Mouse (Mus musculus) kidney, embryonic 14.5 days (tissue): Measurements from ENCODE around the gene Mpv17l2. TPM values are rescaled to one million over a fixed set of nuclear protein-coding genes. Genes with fewer than 3 reads are reported as not detected.

Experiments
- ATAC-seq: fragments of 200-750 bp; cut with Nextera tagmentation; 2 replicates; pipeline ENCODE4 v1.8.0; 2017; ENCODE audit warnings: moderate number of reproducible peaks, mild to moderate bottlenecking, moderate TSS enrichment, moderate library complexity; ENCODE audit not compliant: low FRiP score, low TSS enrichment
- H3K27ac ChIP-seq: fragments of 300-500 bp; sonication (generic); 2 replicates; pipeline ENCODE4 v1.5.1; 2014; ENCODE audit warnings: low read depth, mild to moderate bottlenecking, low read length, moderate library complexity, mixed read lengths
- H3K27me3 ChIP-seq: fragments of 300-500 bp; sonication (generic); 2 replicates; pipeline ENCODE4 v1.6.1; 2014; ENCODE audit warnings: mild to moderate bottlenecking, low read length; ENCODE audit not compliant: control insufficient read depth, insufficient read depth
- H3K36me3 ChIP-seq: fragments of 300-500 bp; sonication (generic); 2 replicates; pipeline ENCODE4 v1.6.1; 2014; ENCODE audit warnings: low read length, mixed read lengths; ENCODE audit not compliant: control insufficient read depth, insufficient read depth
- H3K4me1 ChIP-seq: fragments of 300-500 bp; sonication (generic); 2 replicates; pipeline ENCODE4 v1.6.1; 2014; ENCODE audit warnings: low read length, mixed read lengths; ENCODE audit not compliant: control insufficient read depth, insufficient read depth
- H3K4me2 ChIP-seq: fragments of 300-500 bp; sonication (generic); replicated peaks from 2 replicates; pipeline ENCODE4 v1.6.1; 2014; ENCODE audit warnings: low read depth, mild to moderate bottlenecking, low read length
- H3K4me3 ChIP-seq: fragments of 300-500 bp; sonication (generic); 2 replicates; pipeline ENCODE4 v1.5.1; 2014; ENCODE audit warnings: mild to moderate bottlenecking, low read length
- H3K9ac ChIP-seq: fragments of 300-500 bp; sonication (generic); 2 replicates; pipeline ENCODE4 v1.6.1; 2014; ENCODE audit warnings: low read depth, mild to moderate bottlenecking, low read length, moderate library complexity
- H3K9me3 ChIP-seq: fragments of 300-500 bp; sonication (generic); 2 replicates; pipeline ENCODE4 v1.6.1; 2016; ENCODE audit warnings: low read length; ENCODE audit not compliant: control insufficient read depth
- WGBS: fragments of 180-500 bp; shearing (Covaris S2); extraction: QIAGEN DNeasy Blood & Tissue Kit; methylation state at CpG from one replicate; pipeline ENCODE4 v1.1.7; 2014; 5-methylcytosine and 5-hydroxymethylcytosine counted together
- polyA plus RNA-seq: library from polyadenylated mRNA; unstranded; fragments of >200 nt; fragmentation: Nextera tagmentation; extraction: Ambion mirVana; gene quantifications from 2 replicates; pipeline ENCODE4 v1.2.1, GENCODE M21; 2014

Gene Mpv17l2
- polyA plus RNA-seq: 47.9 and 52.7 TPM in 2 replicates

DNA sequence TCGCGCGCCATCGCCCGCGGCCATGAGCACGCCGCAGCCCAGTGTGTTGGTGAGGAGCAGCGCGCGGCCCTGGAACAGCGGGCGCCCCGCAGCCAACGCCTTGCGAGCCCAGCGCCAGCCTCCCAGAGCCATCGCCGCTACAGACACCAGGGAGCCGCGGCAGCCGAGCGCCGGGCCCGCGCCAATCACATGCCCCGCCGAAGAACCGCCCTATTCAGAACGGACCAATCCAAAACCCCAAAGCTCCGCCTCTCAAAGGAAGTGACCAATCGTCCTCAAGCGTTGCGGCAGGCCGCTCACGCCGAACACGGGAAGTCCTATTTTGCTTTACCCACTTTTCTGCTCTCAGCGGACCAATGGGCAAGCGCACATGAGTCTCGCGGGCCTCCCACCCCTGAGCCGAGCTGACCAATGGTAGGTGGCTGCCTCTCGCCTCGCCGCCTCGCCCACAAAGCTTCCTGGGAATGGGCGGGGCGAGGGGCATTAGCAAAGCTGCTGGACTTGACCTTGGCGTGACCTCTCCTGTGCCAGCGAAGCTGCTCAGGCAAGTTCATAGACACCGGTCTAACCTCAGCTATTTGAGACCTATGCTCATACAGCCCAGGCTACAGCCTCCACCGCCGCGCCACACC lies at the start of gene Mpv17l2:
TSS of gene Mpv17l2 (minus strand) at position 172 of the 632 bp plus-strand sequence.
- H3K4me1 ChIP-seq: peaks cover 22% of the 10 kb centered on the region
- H3K9me3 ChIP-seq: no peaks in the 10 kb centered on the region
- H3K9ac ChIP-seq: peak within 1 kb of the TSS; percentile 83
- peak within 1 kb of the TSS; percentile 65; the same call in 1 of the 2 replicates for H3K27ac ChIP-seq
- WGBS: under 1% methylated on average over 55 of the region's 55 CpGs
- H3K36me3 ChIP-seq: peaks cover 24% of the 10 kb centered on the region; the same call in 1 of the 2 replicates
- peak within 1 kb of the TSS; percentile 75 for H3K4me3 ChIP-seq
- no peaks in the 10 kb centered on the region for H3K27me3 ChIP-seq
- peak within 1 kb of the TSS; percentile 99 for H3K4me2 ChIP-seq
- ATAC-seq: peak; percentile 95

DNA sequence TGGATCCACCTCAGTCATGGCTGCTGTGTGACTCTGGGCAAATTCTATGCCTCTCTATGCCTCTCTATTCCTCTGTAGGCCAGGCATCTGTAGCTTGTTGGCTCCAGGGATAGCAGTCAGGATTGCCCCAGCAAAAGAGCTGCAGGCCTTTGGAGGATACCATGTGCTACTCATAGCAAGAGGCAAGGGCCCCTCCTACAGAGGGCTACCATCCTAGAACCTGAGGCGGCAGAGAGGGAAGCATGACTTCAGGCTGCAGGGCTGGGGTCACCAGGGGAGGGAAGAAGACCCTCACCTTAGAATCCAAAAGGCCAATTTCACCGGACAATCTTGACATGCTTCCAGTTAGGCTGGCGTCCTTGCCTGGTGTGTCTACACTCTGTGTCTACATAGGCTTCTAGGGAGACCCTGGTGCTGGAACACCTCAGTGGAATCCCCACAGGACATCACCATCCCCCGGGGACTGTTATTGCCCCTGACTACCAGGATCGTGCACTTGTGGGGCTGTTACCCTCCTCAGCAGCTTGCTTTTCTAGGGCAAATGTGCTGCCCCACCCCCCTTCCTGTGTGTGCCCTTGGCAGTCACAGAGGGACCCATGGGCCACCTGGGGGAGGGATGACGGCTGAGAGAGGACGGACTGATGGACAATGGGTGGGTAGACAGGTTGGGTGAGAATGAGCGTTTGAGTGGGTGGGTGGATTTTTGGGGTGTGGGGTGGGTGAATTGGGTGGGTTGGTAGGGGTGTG lies 48.4 kb upstream of the Mpv17l2 start:
- Histone ChIP-seq H3K4me1 (peaks cover 9% of the 10 kb centered on the region), H3K9me3 (no peaks in the 10 kb centered on the region), H3K4me3 (no peak overlapping the region), H3K27ac (no peak overlapping the region), H3K4me2 (no peak overlapping the region), H3K27me3 (peaks cover 13% of the 10 kb centered on the region), H3K36me3 (no peaks in the 10 kb centered on the region), H3K9ac (no peak overlapping the region)
- ATAC-seq: no peak
- 72% methylated on average over 8 of the region's 8 CpGs for WGBS

DNA sequence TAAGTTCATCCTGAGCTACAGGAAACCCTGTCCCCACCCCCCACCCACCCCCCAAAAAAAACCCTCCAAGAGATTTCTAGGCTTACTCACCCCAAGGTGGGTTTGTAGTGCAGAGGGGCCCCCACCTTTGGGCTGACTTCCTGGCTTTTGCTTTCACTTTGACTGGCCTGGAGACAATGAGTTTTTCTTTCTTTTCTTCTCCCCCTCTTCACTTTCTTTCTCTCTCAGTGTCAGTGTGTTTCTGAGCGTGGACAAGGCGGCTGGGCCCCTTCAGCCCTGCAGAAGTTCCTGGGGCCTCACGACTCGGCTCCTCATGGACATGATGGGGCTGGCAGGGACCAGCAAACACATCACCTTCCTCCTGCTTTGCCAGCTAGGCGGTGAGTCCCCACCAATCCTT lies 47.5 kb upstream of the Mpv17l2 start, which contains the start of gene Il12rb1:
TSS of gene Il12rb1 (plus strand) at position 211 of the 400 bp plus-strand sequence.
- 75% methylated on average over 5 of the region's 5 CpGs for WGBS
- ATAC-seq: no peak
- H3K27me3 ChIP-seq: peaks cover 22% of the 10 kb centered on the region
- no peak within 1 kb of the TSS for H3K4me2 ChIP-seq
- H3K9me3 ChIP-seq: no peaks in the 10 kb centered on the region
- no peaks in the 10 kb centered on the region for H3K36me3 ChIP-seq
- H3K27ac ChIP-seq: no peak within 1 kb of the TSS
- H3K9ac ChIP-seq: no peak within 1 kb of the TSS
- H3K4me1 ChIP-seq: peaks cover 15% of the 10 kb centered on the region
- H3K4me3 ChIP-seq: no peak within 1 kb of the TSS

DNA sequence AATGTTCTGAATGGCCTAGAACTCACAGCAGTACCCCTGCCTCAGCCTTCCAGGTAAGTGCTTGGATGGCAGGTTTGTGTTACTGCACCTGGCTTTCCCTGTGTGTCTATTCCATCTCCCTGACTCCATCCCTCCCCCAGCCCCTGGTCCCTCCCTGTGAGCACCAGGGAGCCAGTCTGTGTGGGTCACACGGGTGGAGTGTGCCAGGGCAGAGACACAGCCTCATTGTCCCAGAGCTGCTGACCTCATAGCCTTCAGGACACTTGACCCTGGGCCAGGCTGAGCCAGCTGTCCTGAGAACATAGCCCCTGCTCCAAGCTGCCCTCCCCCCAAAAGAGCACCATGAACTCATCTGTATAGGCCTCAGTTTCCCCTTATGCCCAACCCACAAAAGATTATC lies 46.6 kb upstream of the Mpv17l2 start:
- Histone ChIP-seq H3K4me3 (no peak overlapping the region), H3K9me3 (no peaks in the 10 kb centered on the region), H3K4me2 (no peak overlapping the region), H3K36me3 (no peaks in the 10 kb centered on the region), H3K9ac (no peak overlapping the region), H3K27ac (no peak overlapping the region), H3K4me1 (peaks cover 15% of the 10 kb centered on the region), H3K27me3 (peaks cover 26% of the 10 kb centered on the region)
- WGBS: 38% methylated on average over 1 of the region's 1 CpGs
- ATAC-seq: no peak

DNA sequence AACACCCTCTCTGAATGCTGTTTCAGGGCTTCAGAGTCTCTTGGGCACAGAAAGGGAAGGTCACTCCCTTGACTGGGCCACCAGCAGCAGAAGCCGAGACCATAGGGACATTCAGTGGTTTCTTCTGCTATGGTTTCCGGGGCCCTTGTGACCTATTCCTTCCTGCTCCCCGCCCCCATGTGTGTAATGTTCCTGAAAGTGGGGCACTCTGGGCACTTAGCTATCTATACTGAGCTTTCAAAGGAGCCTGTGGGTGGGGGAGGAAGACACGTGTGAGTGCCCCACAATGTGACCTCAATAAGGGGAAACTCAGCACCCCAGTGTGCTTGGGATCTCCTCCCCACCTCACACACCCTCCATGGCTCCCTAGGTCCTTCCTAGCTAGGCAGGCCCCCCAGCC lies 45.8 kb upstream of the Mpv17l2 start:
- Histone ChIP-seq H3K27ac (no peak overlapping the region), H3K4me2 (no peak overlapping the region), H3K9me3 (no peaks in the 10 kb centered on the region), H3K4me3 (no peak overlapping the region), H3K4me1 (peaks cover 12% of the 10 kb centered on the region), H3K9ac (no peak overlapping the region), H3K27me3 (peaks cover 26% of the 10 kb centered on the region), H3K36me3 (no peaks in the 10 kb centered on the region)
- no peak for ATAC-seq
- 51% methylated on average over 4 of the region's 4 CpGs for WGBS

DNA sequence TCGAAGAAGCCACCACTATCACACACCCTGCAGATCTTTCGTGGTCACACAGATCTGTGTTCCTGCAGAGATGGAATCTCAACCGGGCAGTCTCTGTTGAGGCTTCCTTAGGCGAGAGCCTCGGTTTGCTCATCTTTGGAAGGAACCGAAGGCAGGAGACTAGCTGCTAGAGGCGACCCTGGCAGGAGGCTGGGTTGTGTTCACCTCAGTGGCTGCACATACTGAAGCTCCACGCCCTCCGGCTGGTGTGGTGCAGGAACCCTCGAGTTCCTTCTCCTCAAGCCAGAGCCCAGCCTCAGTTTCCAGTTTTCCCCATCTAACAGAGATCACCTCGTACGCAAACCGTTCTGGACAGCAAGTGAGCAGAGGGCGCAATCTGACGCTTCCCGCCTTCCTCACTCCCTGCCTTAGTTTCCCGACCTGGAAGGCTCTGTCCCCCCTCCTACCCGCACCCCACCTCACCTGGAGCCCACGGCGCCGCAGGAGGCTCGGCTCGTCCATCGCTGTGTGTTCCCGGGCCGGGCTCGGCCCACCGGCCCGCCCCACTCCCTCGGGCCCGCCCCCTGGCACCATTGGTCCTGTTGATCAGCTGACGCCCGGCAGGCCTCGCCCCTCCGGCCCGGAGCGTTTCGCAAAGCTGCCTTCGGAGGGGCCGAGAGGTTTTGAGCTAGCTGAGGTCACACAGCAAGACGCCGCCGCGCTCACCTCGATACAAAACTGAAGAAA lies 43.9 kb upstream of the Mpv17l2 start, which contains the start of gene Mast3:
TSS of gene Mast3 (minus strand) at position 574 of the 726 bp plus-strand sequence.
- Histone ChIP-seq H3K36me3 (no peaks in the 10 kb centered on the region), H3K4me1 (peaks cover 12% of the 10 kb centered on the region), H3K9me3 (no peaks in the 10 kb centered on the region), H3K27me3 (peaks cover 36% of the 10 kb centered on the region), H3K9ac (peak within 1 kb of the TSS; percentile 44; the same call in 1 of the 2 replicates), H3K27ac (no peak within 1 kb of the TSS), H3K4me2 (peak within 1 kb of the TSS; percentile 90), H3K4me3 (peak within 1 kb of the TSS; percentile 50)
- peak; percentile 90 for ATAC-seq
- 1% methylated on average over 45 of the region's 45 CpGs for WGBS

DNA sequence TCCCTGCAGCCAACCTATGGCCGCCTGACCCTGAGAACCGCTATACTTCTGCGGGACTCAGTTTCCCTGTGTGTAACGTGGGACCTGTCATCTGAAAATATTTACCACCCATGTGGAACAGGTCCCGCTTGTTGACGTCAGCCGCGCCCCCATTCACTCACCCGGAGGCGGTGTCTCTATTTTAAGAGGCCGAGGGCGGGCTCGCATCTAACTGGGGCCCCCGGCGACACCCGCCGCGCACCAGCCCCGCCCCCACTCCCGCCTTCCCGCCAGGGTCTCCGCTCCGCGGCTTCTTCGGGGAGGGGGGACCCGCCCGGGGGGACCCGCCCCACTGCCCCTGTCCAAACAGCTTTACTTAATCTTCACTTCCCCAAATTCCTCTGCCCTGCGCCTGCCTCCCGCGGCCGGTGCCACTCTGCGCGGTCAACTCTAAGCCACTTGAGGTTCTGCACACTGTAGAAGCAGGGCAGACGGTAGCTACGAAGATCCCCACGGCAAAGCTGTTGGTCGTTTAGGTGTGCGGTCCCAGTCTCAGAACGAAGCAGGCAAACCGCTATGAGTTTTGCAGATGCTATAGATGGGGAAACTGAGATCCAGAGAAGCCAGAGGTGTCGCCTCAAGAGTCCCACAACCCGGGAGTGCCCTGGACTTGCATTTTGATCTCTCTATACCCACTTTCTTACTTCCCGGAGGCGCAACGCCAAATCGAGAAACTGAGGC lies 43.2 kb upstream of the Mpv17l2 start:
- Histone ChIP-seq H3K4me2 (peak overlapping the region; percentile 90), H3K27ac (no peak overlapping the region), H3K9me3 (no peaks in the 10 kb centered on the region), H3K4me1 (peaks cover 12% of the 10 kb centered on the region), H3K4me3 (peak overlapping the region; percentile 50), H3K9ac (peak overlapping the region; percentile 44; the same call in 1 of the 2 replicates), H3K36me3 (no peaks in the 10 kb centered on the region), H3K27me3 (peaks cover 44% of the 10 kb centered on the region)
- ATAC-seq: 0 out of 2 replicates have a peak, but pooled peaks have one; percentile 8
- 3% methylated on average over 38 of the region's 47 CpGs for WGBS

DNA sequence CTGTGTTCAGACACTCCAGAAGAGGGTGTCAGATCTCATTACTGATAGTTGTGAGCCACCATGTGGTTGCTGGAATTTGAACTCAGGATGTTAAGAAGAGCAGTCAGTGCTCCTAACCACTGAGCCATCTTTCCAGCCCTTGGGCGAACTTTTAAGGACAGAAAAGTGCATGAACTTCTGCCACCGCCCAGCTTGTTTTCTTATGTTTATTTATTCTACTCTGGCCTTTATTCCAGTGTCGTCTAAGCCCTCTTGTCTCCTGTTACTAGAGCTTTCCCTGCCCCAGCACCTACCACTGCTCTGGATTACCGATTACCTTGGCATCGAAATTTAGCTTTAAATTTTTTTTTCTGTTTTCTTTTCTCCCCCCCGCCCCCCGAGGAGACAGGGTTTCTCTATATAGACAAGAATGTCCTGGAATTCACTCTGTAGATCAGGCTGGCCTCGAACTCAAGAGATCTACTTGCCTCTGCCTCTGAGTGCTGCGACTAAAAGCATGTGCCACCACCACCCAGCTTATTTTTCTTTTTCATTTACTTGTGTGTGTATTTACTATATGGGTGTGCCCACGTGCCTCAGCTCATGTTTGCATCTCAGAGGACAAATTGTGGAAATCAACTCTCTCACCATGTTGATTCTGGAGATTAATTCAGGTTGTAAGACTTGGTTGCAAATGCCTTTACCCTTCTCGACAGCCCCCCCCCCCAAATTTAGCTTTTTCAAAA lies 42.2 kb upstream of the Mpv17l2 start:
- H3K4me3 ChIP-seq: no peak overlapping the region
- no peak overlapping the region for H3K4me2 ChIP-seq
- no peak overlapping the region for H3K9ac ChIP-seq
- no peaks in the 10 kb centered on the region for H3K9me3 ChIP-seq
- no peaks in the 10 kb centered on the region for H3K36me3 ChIP-seq
- no peak for ATAC-seq
- peaks cover 12% of the 10 kb centered on the region for H3K4me1 ChIP-seq
- WGBS: 67% methylated on average over 11 of the region's 11 CpGs
- peaks cover 53% of the 10 kb centered on the region for H3K27me3 ChIP-seq
- no peak overlapping the region for H3K27ac ChIP-seq
